Mouse (Mus musculus) megakaryocyte, adult 5-6 weeks (primary cell): ENCODE results near the gene Olfr53. TPM values are rescaled to one million over a fixed set of nuclear protein-coding genes. Genes with fewer than 3 reads are reported as not detected.
"Not testable (repeated sequence)": the region's sequence is repeated elsewhere in the genome, so short reads cannot be mapped to it uniquely, and the experiment has no call there.

ENCODE experiments used
- ATAC-seq: 2 replicates; pipeline ENCODE4 v1.8.0; 2016; ENCODE audit warnings: mild to moderate bottlenecking, inconsistent platforms; ENCODE audit not compliant: poor library complexity, severe bottlenecking
- total RNA-seq, 2 experiments: library from RNA; stranded (forward) in 1 of 2; stranded (reverse) in 1 of 2; fragments of 153-499, 151-499 nt in 1 of 2; fragments of 221-1000, 200-1000 nt in 1 of 2; gene quantifications; 2 replicates each; pipeline versions ENCODE4 v1.2.3 to v1.2.4; 2015 to 2017

Olfr53 gene
- not detected in 2 replicates for total RNA-seq (2015)
- not detected in 2 replicates for total RNA-seq (2017)

DNA sequence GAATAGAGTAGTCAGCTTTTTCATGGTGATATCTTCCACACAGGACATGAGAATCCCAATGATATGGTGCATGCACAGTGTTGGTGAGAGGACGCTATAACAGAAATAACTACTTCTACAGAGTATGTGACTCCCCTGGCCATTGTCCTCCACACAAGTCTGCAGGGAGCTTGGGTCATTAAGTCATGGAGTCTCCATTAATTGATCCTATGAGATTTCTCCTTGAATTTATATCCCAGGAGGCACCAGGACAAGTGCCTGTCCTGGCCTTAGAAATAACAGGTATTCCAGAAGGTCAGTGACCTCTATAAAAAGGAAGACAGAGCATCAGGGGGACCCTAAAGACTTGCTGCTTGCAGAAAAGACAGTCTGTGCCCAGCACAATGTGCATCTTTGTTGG lies at the start of gene Olfr53:
TSS of gene Olfr53 (plus strand) at position 301 of the 400 bp plus-strand sequence.
- ATAC-seq = no peak

DNA sequence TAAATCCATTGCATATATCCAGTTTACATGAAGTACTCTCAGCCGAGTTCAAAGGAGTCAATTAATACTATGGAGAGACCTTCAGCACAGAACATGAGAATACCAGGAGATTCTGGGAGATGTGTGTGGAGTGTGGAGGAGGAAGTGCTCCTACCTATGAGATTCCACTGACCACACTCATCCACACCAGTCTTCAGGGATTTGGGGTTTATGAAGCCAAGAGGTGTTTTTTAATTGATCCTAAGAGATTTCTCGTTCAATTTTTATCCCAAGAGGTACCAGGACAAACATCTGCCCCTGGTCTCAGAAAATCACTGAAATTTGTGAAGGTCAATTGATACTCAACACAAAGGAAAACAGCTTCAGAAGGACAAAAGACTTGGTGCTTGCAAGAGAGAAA lies 45.3 kb upstream of the Olfr53 start, which contains the start of gene Olfr46:
TSS of gene Olfr46 (plus strand) at position 301 of the 400 bp plus-strand sequence.
- not testable (repeated sequence) for ATAC-seq

DNA sequence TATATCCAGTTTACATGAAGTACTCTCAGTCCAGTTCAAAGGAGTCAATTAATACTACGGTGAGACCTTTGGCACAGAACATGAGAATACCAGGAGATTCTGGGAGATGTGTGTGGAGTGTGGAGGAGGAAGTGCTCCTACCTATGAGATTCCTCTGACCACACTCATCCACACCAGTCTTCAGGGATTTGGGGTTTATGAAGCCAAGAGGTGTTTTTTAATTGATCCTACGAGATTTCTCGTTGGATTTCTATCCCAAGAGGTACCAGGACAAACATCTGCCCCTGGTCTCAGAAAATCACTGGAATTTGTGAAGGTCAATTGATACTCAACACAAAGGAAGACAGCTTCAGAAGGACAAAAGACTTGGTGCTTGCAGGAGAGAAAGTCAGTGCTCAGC lies 17.6 kb upstream of the Olfr53 start, which contains the start of gene Olfr61:
TSS of gene Olfr61 (plus strand) at position 301 of the 400 bp plus-strand sequence.
- ATAC-seq = not testable (repeated sequence)

DNA sequence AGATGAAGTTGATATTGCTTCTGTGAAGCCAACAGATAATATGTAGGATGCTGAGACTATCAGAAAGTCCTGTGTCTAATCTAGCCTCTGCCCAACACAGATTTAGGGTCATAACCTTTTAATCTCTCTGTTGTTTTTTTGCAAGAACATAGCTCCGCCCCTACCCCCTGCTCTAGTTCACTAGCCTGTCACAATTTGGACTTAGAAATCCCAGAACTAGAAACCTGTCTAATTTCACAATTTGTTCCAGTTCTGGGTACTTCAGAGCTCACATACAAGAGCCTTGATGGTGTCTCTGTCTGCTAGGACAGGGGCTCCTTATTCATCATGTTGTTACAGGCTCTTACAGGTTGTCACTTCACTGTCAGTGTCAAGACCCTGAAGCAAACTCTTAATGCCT lies 15.7 kb upstream of the Olfr53 start:
- ATAC-seq = no peak

DNA sequence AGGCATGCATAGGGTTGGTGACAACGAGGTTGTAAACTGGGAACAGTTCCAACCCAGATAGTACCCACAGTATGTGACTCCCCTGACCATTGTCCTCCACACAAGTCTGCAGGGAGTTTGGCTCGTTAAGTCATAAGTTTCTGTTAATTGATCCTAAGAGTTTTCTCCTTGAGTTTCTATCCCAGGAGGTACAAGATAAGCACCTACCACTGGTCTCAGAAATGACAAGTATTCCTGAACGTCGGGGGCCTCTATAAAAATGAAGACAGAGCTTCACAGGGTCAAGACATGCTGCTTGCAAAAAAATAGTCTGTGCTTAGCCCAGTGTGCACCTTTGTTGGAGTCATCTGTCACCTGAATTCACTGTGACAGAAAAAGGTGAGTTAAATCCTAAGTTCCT lies 13.4 kb downstream of the Olfr53 start, which contains the start of gene Olfr539:
TSS of gene Olfr539 (plus strand) at position 301 of the 400 bp plus-strand sequence.
- ATAC-seq = no peak

DNA sequence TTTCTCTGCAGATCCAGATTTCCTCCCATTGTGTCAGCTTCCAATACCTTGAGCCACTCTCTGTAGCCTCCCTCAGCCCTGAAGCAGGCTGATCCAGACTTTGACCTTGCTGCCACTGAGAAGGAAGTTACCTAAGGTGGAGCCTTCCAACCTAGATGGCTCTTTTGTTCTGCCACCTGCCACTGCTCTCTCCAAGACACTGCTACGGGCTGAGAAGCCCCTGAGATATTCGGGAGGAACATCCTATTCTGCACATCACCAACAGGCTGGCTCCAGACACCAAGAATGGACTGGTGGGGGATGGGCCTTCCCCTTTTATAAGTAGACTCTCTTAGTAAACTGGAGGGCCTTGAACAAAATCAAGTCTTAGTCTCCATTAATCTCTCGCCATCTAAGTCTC lies 24.4 kb downstream of the Olfr53 start:
- ATAC-seq = not testable (repeated sequence)

DNA sequence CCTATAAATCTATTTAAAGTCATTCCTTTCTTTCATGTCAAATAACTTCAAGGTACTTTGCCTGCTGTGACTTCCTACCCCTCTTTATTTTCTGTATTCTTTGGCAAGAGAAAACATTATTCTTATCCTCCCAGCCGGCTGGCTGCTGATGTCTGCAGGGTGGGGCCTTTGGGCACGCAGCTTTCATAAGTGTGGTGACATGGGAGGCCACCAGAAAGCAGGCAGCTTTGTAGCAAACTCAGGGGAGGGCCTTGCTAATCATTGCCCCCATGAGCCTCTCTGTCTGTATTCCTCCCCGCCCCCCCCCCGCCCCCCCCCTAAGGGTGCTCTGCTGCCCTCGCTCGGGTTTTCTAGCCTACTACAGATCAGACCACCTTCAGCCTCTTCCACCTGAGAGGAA lies 29.6 kb downstream of the Olfr53 start:
- ATAC-seq = no peak

DNA sequence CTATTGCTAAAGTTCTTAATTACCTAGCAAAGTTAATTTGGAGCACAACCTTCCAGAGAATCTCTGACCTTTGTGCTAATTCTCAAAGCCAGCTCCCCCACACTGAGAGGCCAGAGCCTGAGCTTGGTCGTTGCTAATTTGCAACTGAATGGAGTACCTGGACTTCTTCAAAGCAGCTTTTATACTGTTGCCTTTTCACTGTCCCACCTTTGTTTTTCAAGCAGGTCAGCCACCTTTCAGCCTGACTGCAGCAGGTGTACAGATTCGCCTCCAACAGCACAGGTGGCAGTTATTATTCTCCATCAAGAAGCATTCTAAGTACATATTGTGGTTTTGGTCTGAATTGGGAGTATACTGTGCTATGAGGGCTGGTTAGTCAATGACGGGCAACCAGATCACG lies 33.3 kb downstream of the Olfr53 start:
- not testable (repeated sequence) for ATAC-seq

DNA sequence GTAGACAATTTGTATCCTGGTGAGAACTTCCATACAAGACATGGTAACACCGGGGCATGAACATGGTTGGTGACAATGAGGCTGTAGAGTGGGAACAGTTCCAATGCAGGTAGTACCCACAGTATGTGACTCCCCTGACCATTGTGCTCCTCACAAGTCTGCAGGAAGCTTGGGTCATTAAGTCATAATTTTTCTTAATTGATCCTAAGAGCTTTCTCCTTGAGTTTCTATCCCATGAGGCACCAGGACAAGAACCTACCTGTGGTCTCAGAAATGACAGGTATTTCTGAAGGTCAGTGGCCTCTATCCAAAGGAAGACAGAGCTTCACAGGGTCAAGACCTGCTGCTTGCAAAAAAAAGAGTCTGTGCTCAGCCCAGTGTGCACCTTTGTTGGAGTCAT lies 35.4 kb downstream of the Olfr53 start, which contains the start of gene Olfr45:
TSS of gene Olfr45 (plus strand) at position 301 of the 400 bp plus-strand sequence.
- ATAC-seq = no peak

DNA sequence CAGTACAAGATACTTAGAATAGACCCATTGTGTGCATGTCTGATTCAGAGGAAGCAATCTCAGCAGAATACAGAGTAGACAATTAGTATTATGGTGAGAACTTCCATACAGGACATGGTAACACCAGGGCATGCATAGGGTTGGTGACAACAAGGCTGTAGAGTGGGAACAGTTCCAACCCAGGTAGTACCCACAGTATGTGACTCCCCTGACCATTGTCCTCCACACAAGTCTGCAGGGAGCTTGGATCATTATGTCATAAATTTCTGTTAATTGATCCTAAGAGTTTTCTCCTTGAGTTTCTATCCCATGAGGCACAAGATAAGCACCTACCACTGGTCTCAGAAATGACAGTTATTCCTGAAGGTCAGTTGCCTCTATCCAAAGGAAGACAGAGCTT lies 50.7 kb downstream of the Olfr53 start, which contains the start of gene Olfr541:
TSS of gene Olfr541 (plus strand) at position 301 of the 400 bp plus-strand sequence.
- no peak for ATAC-seq

Other genes with a start within 250 kb of the Olfr53 start
- not detected in 2 replicates for gene Olfr531, start 243.5 kb upstream of the Olfr53 start, total RNA-seq (2015)
- not detected in 2 replicates for gene Olfr531, start 243.5 kb upstream of the Olfr53 start, total RNA-seq (2017)
- not detected in 2 replicates for gene Olfr532, start 224.8 kb upstream of the Olfr53 start, total RNA-seq (2015)
- not detected in 2 replicates for gene Olfr532, start 224.8 kb upstream of the Olfr53 start, total RNA-seq (2017)
- gene Olfr533, start 183.1 kb upstream of the Olfr53 start, total RNA-seq (2015) = not detected in 2 replicates
- not detected in 2 replicates for gene Olfr533, start 183.1 kb upstream of the Olfr53 start, total RNA-seq (2017)
- gene Olfr535, start 162.2 kb upstream of the Olfr53 start, total RNA-seq (2015) = not detected in 2 replicates
- not detected in 2 replicates for gene Olfr535, start 162.2 kb upstream of the Olfr53 start, total RNA-seq (2017)
- not detected in 2 replicates for gene Olfr536, start 139.1 kb upstream of the Olfr53 start, total RNA-seq (2015)
- gene Olfr536, start 139.1 kb upstream of the Olfr53 start, total RNA-seq (2017) = not detected in 2 replicates
- gene Olfr538, start 78.6 kb upstream of the Olfr53 start, total RNA-seq (2015) = not detected in 2 replicates
- not detected in 2 replicates for gene Olfr538, start 78.6 kb upstream of the Olfr53 start, total RNA-seq (2017)
- not detected in 2 replicates for gene Olfr46, start 45.2 kb upstream of the Olfr53 start, total RNA-seq (2015)
- 0.04 TPM in 1 of 2 replicates, not detected in the other for gene Olfr46, start 45.2 kb upstream of the Olfr53 start, total RNA-seq (2017)
- not detected in 2 replicates for gene Olfr61, start 17.5 kb upstream of the Olfr53 start, total RNA-seq (2015)
- gene Olfr61, start 17.5 kb upstream of the Olfr53 start, total RNA-seq (2017) = not detected in 2 replicates
- not detected in 2 replicates for gene Olfr539, start 13.5 kb downstream of the Olfr53 start, total RNA-seq (2015)
- not detected in 2 replicates for gene Olfr539, start 13.5 kb downstream of the Olfr53 start, total RNA-seq (2017)
- not detected in 2 replicates for gene Olfr45, start 35.5 kb downstream of the Olfr53 start, total RNA-seq (2015)
- gene Olfr45, start 35.5 kb downstream of the Olfr53 start, total RNA-seq (2017) = not detected in 2 replicates
- not detected in 2 replicates for gene Olfr541, start 50.8 kb downstream of the Olfr53 start, total RNA-seq (2015)
- gene Olfr541, start 50.8 kb downstream of the Olfr53 start, total RNA-seq (2017) = not detected in 2 replicates
- gene Cyp2e1, start 117.3 kb downstream of the Olfr53 start, total RNA-seq (2015) = not detected in 2 replicates
- not detected in 2 replicates for gene Cyp2e1, start 117.3 kb downstream of the Olfr53 start, total RNA-seq (2017)
- gene Syce1, start 141.4 kb downstream of the Olfr53 start, total RNA-seq (2015) = 0.21 and 0.69 TPM in 2 replicates
- gene Syce1, start 141.4 kb downstream of the Olfr53 start, total RNA-seq (2017) = 0.15 and 0.73 TPM in 2 replicates
- gene Zfp941, start 175.7 kb downstream of the Olfr53 start, total RNA-seq (2015) = 0.16 TPM in 1 of 2 replicates, not detected in the other
- 0.22 and 0.33 TPM in 2 replicates for gene Zfp941, start 175.7 kb downstream of the Olfr53 start, total RNA-seq (2017)
- gene Urah, start 188.6 kb downstream of the Olfr53 start, total RNA-seq (2015) = not detected in 2 replicates
- gene Urah, start 188.6 kb downstream of the Olfr53 start, total RNA-seq (2017) = not detected in 2 replicates
- not detected in 2 replicates for gene Scgb1c1, start 199.1 kb downstream of the Olfr53 start, total RNA-seq (2015)
- gene Scgb1c1, start 199.1 kb downstream of the Olfr53 start, total RNA-seq (2017) = not detected in 2 replicates
- not detected in 2 replicates for gene Odf3, start 201.4 kb downstream of the Olfr53 start, total RNA-seq (2015)
- not detected in 2 replicates for gene Odf3, start 201.4 kb downstream of the Olfr53 start, total RNA-seq (2017)
- not detected in 2 replicates for gene Gm45785, start 209.9 kb downstream of the Olfr53 start, total RNA-seq (2015)
- gene Gm45785, start 209.9 kb downstream of the Olfr53 start, total RNA-seq (2017) = not detected in 2 replicates
- 41.7 and 44.7 TPM in 2 replicates for gene Ric8a, start 210.5 kb downstream of the Olfr53 start, total RNA-seq (2015)
- gene Ric8a, start 210.5 kb downstream of the Olfr53 start, total RNA-seq (2017) = 29.7 and 30.4 TPM in 2 replicates
- gene Bet1l, start 211.1 kb downstream of the Olfr53 start, total RNA-seq (2015) = 12.9 and 13.2 TPM in 2 replicates
- gene Bet1l, start 211.1 kb downstream of the Olfr53 start, total RNA-seq (2017) = 15.5 and 37.7 TPM in 2 replicates
- 87.5 and 89.5 TPM in 2 replicates for gene Psmd13, start 235.5 kb downstream of the Olfr53 start, total RNA-seq (2015)
- 165 and 167 TPM in 2 replicates for gene Psmd13, start 235.5 kb downstream of the Olfr53 start, total RNA-seq (2017)
- 7.9 and 9.1 TPM in 2 replicates for gene Sirt3, start 235.9 kb downstream of the Olfr53 start, total RNA-seq (2015)
- gene Sirt3, start 235.9 kb downstream of the Olfr53 start, total RNA-seq (2017) = 6.7 and 9.5 TPM in 2 replicates